Mouse (Mus musculus): Measurements from ENCODE around the gene Rtn4rl2. TPM values are rescaled to one million over a fixed set of nuclear protein-coding genes. Genes with fewer than 3 reads are reported as not detected.

Gene Rtn4rl2
- not detected for polyA plus RNA-seq (2017; shearing (Covaris generic))

DNA sequence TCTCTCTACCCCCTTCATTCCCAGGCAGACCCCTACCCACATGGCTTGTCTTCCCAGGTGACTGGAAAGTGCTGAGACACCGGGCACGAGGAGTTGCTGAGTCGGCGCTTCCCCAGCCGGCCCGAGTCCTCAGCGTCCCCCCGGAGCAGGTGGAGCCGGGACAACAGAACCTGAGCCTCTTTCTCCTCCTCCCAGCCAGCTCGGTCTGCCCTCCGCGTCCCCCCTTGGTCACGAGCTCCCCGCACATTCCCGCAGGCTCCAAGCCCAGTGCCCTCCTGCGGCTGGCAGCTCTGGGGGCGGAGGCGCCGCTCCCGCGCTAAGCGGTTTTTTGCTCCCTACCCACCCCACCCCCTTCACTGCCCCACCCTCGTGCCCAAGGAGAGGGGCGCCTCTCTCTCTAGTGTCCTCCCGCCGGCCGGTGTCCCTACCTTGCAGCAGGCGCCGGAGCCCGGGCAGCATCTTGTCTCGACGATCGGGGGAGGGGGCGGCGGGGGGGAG, at the start of gene Rtn4rl2:
Rtn4rl2 (minus strand) TSS at position 477 of the 498 bp plus-strand sequence.

DNA sequence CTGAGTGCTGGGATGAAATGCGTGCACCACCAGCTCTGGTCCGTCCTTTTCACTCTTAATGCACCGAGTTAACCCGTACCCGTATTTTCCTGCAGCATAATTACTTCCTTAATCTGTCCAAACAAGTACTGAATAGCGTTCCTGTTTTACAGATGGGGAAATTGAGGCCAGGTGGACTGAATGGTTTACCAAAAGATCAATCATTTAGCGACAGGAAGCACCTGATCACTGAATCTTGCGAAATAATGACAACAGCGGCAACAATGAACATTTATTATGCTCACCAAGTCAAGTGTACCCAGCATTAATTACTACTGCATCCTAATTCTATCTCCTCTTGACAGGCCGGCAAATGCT, 47.9 kb downstream of the Rtn4rl2 start, which contains the start of gene Slc43a1:
Slc43a1 (plus strand) TSS at position 258 of the 357 bp plus-strand sequence.

DNA sequence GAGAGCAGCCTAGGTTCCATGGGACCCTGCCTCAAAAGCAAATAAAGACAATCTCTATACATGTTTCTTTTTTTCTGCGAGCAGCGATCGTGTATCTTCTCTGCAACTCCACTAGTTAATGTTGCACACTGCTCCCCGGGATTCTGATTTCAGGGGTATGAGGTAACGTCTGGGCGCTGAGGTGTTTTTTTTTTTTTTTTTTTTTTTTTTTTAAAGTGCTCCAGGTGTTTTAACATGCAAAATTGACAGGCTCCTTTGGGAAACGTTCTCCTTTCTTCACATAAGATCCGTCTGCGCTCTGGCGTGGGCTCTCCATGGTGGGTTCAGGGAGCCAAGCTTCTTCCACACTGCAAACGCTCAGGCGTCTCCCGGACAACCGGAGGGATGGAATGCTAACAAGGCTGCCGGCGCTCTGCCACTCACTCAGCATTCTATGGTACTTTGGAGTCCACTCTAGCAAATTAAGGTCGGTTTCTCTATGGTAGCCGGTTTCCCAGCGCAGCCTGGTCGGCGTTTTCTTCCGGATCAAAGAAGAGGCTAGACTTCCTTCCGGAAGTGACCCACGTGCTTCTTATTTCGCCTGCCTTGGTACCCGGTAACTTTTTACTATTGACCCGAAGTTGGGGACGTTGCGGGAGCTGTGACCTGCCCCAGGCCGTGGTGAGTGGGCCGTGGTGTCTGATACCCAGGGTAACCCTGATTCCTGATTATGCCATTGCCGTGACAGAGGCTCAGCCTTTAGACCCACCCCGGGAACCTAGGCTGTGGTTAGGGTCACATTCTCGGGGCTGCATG, 59.8 kb downstream of the Rtn4rl2 start, which contains the start of gene Timm10:
Timm10 (plus strand) TSS at position 510 of the 795 bp plus-strand sequence.

DNA sequence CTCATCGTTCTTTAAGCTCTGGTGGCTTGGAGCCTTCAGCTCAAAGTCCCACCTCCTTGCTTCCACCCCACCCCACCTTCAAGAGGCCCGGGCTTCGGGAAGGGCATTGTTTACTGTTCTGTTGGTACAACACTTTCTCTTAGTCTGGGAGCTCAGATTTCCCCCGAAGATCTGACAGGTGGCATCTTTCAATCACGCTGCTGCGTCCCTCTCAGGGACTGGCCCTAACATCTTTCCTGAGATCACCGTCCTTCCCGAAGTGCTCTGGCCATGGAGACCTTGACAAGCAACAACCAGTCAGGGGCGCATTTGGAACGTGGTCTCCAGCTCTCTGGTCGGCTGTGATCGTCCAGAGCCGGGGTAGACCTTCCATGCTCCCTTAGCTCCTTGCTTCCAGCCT, 64.0 kb downstream of the Rtn4rl2 start, which contains the start of gene Smtnl1:
Smtnl1 (minus strand) TSS at position 101 of the 400 bp plus-strand sequence.

Other genes with a start within 250 kb of the Rtn4rl2 start
- gene Ctnnd1, start 235.9 kb downstream of the Rtn4rl2 start, polyA plus RNA-seq (2017; shearing (Covaris generic)): 2.9 TPM
- 0.12 TPM for gene Btbd18, start 227.6 kb downstream of the Rtn4rl2 start, polyA plus RNA-seq (2017; shearing (Covaris generic))
- 89.0 TPM for gene Selenoh, start 215.9 kb downstream of the Rtn4rl2 start, polyA plus RNA-seq (2017; shearing (Covaris generic))
- not detected for gene Gm28635, start 208.7 kb downstream of the Rtn4rl2 start, polyA plus RNA-seq (2017; shearing (Covaris generic))
- 41.4 TPM for gene Med19, start 208.3 kb downstream of the Rtn4rl2 start, polyA plus RNA-seq (2017; shearing (Covaris generic))
- 108 TPM for gene Tmx2, start 207.6 kb downstream of the Rtn4rl2 start, polyA plus RNA-seq (2017; shearing (Covaris generic))
- 23.4 TPM for gene Zdhhc5, start 171.5 kb downstream of the Rtn4rl2 start, polyA plus RNA-seq (2017; shearing (Covaris generic))
- 62.7 TPM for gene Clp1, start 159.4 kb downstream of the Rtn4rl2 start, polyA plus RNA-seq (2017; shearing (Covaris generic))
- gene Ypel4, start 152.7 kb downstream of the Rtn4rl2 start, polyA plus RNA-seq (2017; shearing (Covaris generic)): 2.3 TPM
- not detected for gene Gm19426, start 143.1 kb downstream of the Rtn4rl2 start, polyA plus RNA-seq (2017; shearing (Covaris generic))
- gene Serping1, start 111.3 kb downstream of the Rtn4rl2 start, polyA plus RNA-seq (2017; shearing (Covaris generic)): not detected
- gene Ube2l6, start 87.9 kb downstream of the Rtn4rl2 start, polyA plus RNA-seq (2017; shearing (Covaris generic)): 77.5 TPM
- gene Smtnl1, start 64.1 kb downstream of the Rtn4rl2 start, polyA plus RNA-seq (2017; shearing (Covaris generic)): not detected
- gene Timm10, start 59.7 kb downstream of the Rtn4rl2 start, polyA plus RNA-seq (2017; shearing (Covaris generic)): 34.2 TPM
- gene Slc43a1, start 47.9 kb downstream of the Rtn4rl2 start, polyA plus RNA-seq (2017; shearing (Covaris generic)): 12.3 TPM
- 14.3 TPM for gene Slc43a3, start 49.9 kb upstream of the Rtn4rl2 start, polyA plus RNA-seq (2017; shearing (Covaris generic))
- gene Prg2, start 93.8 kb upstream of the Rtn4rl2 start, polyA plus RNA-seq (2017; shearing (Covaris generic)): not detected
- not detected for gene Prg3, start 101.5 kb upstream of the Rtn4rl2 start, polyA plus RNA-seq (2017; shearing (Covaris generic))
- gene Ssrp1, start 150.5 kb upstream of the Rtn4rl2 start, polyA plus RNA-seq (2017; shearing (Covaris generic)): 229 TPM
- gene P2rx3, start 150.8 kb upstream of the Rtn4rl2 start, polyA plus RNA-seq (2017; shearing (Covaris generic)): not detected
- gene Tnks1bp1, start 161.3 kb upstream of the Rtn4rl2 start, polyA plus RNA-seq (2017; shearing (Covaris generic)): 19.2 TPM
- not detected for gene Aplnr, start 249.5 kb upstream of the Rtn4rl2 start, polyA plus RNA-seq (2017; shearing (Covaris generic))

Data from activated CD4-positive, CD25-positive, alpha-beta regulatory T cell, adult 9 weeks (primary cell).